Mouse (Mus musculus): ENCODE results near the gene Emilin1. TPM values are rescaled to one million over a fixed set of nuclear protein-coding genes. Genes with fewer than 3 reads are reported as not detected.

The Emilin1 gene
- polyA plus RNA-seq (2012; rRNA removed), result 19.9 and 63.3 TPM in 2 replicates

GRCm38 (mm10) chr5:30913060-30913841, at the start of gene Emilin1:
Emilin1 (plus strand) TSS chr5:30913402.

GRCm38 (mm10) chr5:30867712-30868111, 45.5 kb upstream of the Emilin1 start, which contains the start of gene Tmem214:
Tmem214 (plus strand) TSS chr5:30868012.

GRCm38 (mm10) chr5:30888337-30889087, 24.7 kb upstream of the Emilin1 start, which contains the start of gene Agbl5:
Agbl5 (plus strand) TSS chr5:30888694.

DNA sequence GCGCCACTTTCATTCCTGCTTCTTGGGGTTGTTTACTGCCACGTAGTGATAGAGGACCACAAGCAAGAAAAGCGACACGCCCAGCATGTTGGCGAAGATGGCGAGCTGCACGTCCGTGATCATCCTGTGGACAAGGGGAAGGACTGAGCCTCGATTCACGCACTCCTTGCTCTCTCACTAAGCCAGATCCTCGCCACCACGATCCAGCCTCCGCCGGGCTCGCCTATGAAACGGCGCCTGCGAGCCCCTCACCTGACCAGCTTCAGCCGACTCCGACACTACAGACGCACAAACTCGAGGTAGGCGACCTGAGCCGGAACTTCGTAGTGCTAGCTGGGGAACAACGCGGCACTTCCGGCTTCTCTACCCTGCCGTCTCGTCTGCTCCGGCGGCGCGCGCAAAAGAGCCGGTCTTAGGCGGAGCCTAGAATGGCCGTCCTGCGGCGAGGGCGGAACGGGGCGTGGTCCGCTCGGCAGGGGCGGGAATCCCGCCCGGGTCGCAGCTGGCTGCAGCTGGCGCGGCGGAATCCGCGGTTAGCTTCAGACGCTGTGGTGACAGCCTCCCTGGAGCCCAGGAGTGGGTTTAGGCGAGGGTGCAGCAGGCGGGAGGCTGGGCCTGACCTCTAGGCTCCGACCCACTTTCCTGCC, 5.7 kb upstream of the Emilin1 start, which contains the start of gene Ost4:
Gene Ost4, minus strand, starts transcription at position 376 of the 647 bp plus-strand sequence.

GRCm38 (mm10) chr5:30921256-30922033, 8.2 kb downstream of the Emilin1 start, which contains the start of gene Khk:
Khk (plus strand) TSS chr5:30921431.

DNA sequence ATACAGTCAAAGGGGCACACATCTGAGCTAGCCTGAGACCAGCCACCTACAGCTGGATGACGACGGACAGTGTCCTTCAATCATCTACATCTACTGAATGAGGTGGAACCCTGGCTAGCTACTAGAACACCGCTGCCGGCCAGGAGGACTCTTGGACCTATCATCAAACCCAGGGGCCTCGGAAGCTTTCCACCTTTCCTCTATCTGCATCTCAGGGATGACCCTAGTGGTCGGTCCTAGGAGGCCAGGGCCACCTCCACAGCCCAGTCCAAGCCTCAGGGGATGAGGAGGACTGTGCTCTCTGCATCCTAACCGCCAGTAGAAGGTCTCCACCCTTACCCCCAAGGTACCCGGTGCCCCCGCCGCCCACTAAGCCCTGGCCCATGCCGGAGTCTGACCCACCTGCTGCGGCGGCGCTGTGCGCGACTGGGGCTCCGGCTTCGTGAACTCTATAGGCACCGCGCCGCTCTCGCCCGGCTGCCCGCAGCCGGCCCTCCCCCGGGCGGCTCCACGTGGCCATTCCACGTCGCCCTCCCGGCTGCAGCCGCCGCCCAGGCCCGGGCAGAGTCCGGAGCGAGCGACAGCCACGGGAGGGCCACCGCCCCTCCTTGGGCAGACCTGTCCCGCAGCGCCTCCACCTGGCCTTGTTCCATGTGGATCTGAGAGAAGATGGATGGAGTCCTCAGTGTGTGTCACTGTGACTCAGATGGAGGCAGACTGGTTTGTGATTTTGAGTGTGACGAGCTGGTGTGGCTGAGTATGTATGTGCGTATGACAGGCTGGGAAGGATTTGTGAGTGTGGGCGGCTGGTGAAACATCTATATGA, 32.0 kb downstream of the Emilin1 start, which contains the start of gene Cgref1:
Gene Cgref1, minus strand, starts transcription at position 636 of the 826 bp plus-strand sequence.

DNA sequence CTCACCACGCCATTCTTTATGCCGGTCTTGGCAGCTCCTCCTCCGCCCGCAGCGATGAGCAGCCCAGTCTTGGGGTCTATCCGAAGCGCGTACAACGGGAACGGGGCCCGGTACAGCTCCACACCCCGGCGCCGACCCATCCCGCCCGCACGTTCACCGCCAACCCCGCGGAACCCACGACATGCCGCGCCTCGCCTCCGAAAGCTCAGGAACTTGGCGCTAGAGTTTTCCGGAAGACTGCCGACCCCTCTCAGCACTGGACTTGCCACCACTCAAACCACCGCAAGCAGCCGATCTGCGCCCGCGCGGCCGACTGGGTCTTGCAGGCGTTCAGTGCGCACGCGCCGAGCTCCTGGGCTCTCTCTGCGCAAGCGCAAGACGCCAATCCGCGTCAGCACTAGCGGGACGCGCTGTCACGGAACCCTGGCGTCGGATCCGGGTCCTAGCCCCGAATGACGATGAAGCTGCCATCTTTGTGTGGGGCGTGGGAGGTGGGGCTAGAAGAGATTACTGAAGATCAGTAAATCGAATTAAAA, 46.8 kb downstream of the Emilin1 start, which contains the start of gene Preb:
Gene Preb, minus strand, starts transcription at position 396 of the 536 bp plus-strand sequence.

DNA sequence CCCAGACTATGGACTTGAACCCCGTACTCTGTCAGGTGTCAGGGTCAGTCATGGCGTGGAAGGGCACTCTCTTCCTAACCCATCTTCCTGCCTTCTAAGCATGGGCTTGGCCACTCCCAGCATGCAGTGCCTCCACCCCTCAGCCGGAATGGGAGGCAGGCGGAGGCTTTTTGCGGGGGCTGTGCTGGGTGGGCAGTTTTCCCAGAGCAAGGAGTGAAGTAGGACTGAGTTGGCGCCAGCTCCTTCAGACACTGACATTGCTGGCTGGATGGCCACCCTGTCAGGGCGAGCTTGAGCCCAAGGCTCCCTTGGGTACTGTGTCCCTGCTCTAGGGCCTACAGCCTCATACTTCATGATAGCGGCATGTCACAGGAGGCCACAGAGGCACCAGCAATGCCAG, 55.2 kb downstream of the Emilin1 start, which contains the start of gene Tcf23:
Gene Tcf23, plus strand, starts transcription at position 247 of the 400 bp plus-strand sequence.

Other genes with a start within 250 kb of the Emilin1 start
- 96.4 and 115 TPM in 2 replicates for gene Cenpa, start 246.6 kb upstream of the Emilin1 start, polyA plus RNA-seq (2012; rRNA removed)
- 293 and 314 TPM in 2 replicates for gene Dpysl5, start 201.8 kb upstream of the Emilin1 start, polyA plus RNA-seq (2012; rRNA removed)
- 152 and 160 TPM in 2 replicates for gene Mapre3, start 98.8 kb upstream of the Emilin1 start, polyA plus RNA-seq (2012; rRNA removed)
- 68.4 and 82.8 TPM in 2 replicates for gene Tmem214, start 45.4 kb upstream of the Emilin1 start, polyA plus RNA-seq (2012; rRNA removed)
- gene Agbl5, start 24.7 kb upstream of the Emilin1 start, polyA plus RNA-seq (2012; rRNA removed), result 62.6 and 66.7 TPM in 2 replicates
- 274 and 279 TPM in 2 replicates for gene Ost4, start 5.6 kb upstream of the Emilin1 start, polyA plus RNA-seq (2012; rRNA removed)
- gene Khk, start 8.0 kb downstream of the Emilin1 start, polyA plus RNA-seq (2012; rRNA removed), result 7.9 and 13.1 TPM in 2 replicates
- 25.2 and 28.8 TPM in 2 replicates for gene Cgref1, start 32.2 kb downstream of the Emilin1 start, polyA plus RNA-seq (2012; rRNA removed)
- 194 and 208 TPM in 2 replicates for gene Preb, start 47.0 kb downstream of the Emilin1 start, polyA plus RNA-seq (2012; rRNA removed)
- gene Tcf23, start 55.3 kb downstream of the Emilin1 start, polyA plus RNA-seq (2012; rRNA removed), result not detected in 2 replicates
- gene Atraid, start 134.9 kb downstream of the Emilin1 start, polyA plus RNA-seq (2012; rRNA removed), result 131 and 134 TPM in 2 replicates
- gene Slc5a6, start 135.5 kb downstream of the Emilin1 start, polyA plus RNA-seq (2012; rRNA removed), result 31.0 and 36.5 TPM in 2 replicates
- 29.6 and 31.9 TPM in 2 replicates for gene Cad, start 141.4 kb downstream of the Emilin1 start, polyA plus RNA-seq (2012; rRNA removed)
- gene Dnajc5g, start 192.9 kb downstream of the Emilin1 start, polyA plus RNA-seq (2012; rRNA removed), result not detected in 2 replicates
- gene Slc30a3, start 194.8 kb downstream of the Emilin1 start, polyA plus RNA-seq (2012; rRNA removed), result 18.5 and 25.0 TPM in 2 replicates
- gene Trim54, start 203.3 kb downstream of the Emilin1 start, polyA plus RNA-seq (2012; rRNA removed), result 1.5 TPM in 1 of 2 replicates, not detected in the other
- not detected in 2 replicates for gene Ucn, start 225.4 kb downstream of the Emilin1 start, polyA plus RNA-seq (2012; rRNA removed)
- gene Mpv17, start 240.8 kb downstream of the Emilin1 start, polyA plus RNA-seq (2012; rRNA removed), result 51.7 and 55.6 TPM in 2 replicates